Mouse (Mus musculus) lung, postnatal 0 days (tissue): ENCODE measurements around the gene 4933434E20Rik.

Source experiments
- CTCF ChIP-seq: IDR thresholded peaks from 2 replicates; pipeline ENCODE4 v1.5.1; 2016; ENCODE audit warnings: antibody characterized with exemption, mild to moderate bottlenecking
- EP300 ChIP-seq: IDR thresholded peaks from 2 replicates; pipeline ENCODE4 v1.6.1; 2016; ENCODE audit warnings: antibody characterized with exemption, mild to moderate bottlenecking, control low read depth

GRCm38 (mm10) chr3:90079133-90079762, 27.8 kb downstream of the 4933434E20Rik start:
- peak; percentile 38 for TF ChIP-seq CTCF
- TF ChIP-seq EP300: no peak
